Mouse (Mus musculus) stomach, embryonic 15.5 days (tissue): ENCODE measurements around the gene Pkd1. TPM values are rescaled to one million over a fixed set of nuclear protein-coding genes. Genes with fewer than 3 reads are reported as not detected.
A peak's percentile ranks its signal among the peaks of the same experiment; 100 is the strongest.

Experiments used
- ATAC-seq: fragments of 200-750 bp; cut with Nextera tagmentation; 2 replicates; pipeline ENCODE4 v1.8.0; 2017; ENCODE audit warnings: low read depth, moderate number of reproducible peaks, moderate TSS enrichment; ENCODE audit not compliant: insufficient read depth, low FRiP score
- H3K27ac ChIP-seq: fragments of 300-500 bp; sonication (generic); 2 replicates; pipeline ENCODE4 v1.5.1; 2015; ENCODE audit warnings: mild to moderate bottlenecking, inconsistent platforms
- H3K27me3 ChIP-seq: fragments of 300-500 bp; sonication (generic); replicated peaks from 2 replicates; pipeline ENCODE4 v1.6.1; 2015; ENCODE audit warnings: inconsistent platforms
- H3K36me3 ChIP-seq: fragments of 300-500 bp; sonication (generic); 2 replicates; pipeline ENCODE4 v1.6.1; 2015; ENCODE audit warnings: inconsistent platforms
- H3K4me1 ChIP-seq: fragments of 300-500 bp; sonication (generic); 2 replicates; pipeline ENCODE4 v1.6.1; 2015; ENCODE audit warnings: inconsistent platforms
- H3K4me2 ChIP-seq: fragments of 300-500 bp; sonication (generic); 2 replicates; pipeline ENCODE4 v1.6.1; 2015; ENCODE audit warnings: mild to moderate bottlenecking, inconsistent platforms
- H3K4me3 ChIP-seq: fragments of 300-500 bp; sonication (generic); replicated peaks from 2 replicates; pipeline ENCODE4 v1.5.1; 2015; ENCODE audit warnings: inconsistent platforms
- H3K9ac ChIP-seq: fragments of 300-500 bp; sonication (generic); 2 replicates; pipeline ENCODE4 v1.6.1; 2015; ENCODE audit warnings: inconsistent platforms
- H3K9me3 ChIP-seq: fragments of 300-500 bp; sonication (generic); 2 replicates; pipeline ENCODE4 v1.6.1; 2016; ENCODE audit warnings: inconsistent platforms
- WGBS: fragments of 180-500 bp; shearing (Covaris S2); methylation state at CpG from one replicate; pipeline ENCODE4 v1.1.7; 2015; 5-methylcytosine and 5-hydroxymethylcytosine counted together
- polyA plus RNA-seq: library from polyadenylated mRNA; unstranded; fragments of >200 nt; fragmentation: Nextera tagmentation; extraction: Ambion mirVana; gene quantifications from 2 replicates; pipeline ENCODE4 v1.2.1, GENCODE M21; 2015

Gene Pkd1
- polyA plus RNA-seq, 1 experiment from 2014 or later = 27.3 TPM

DNA sequence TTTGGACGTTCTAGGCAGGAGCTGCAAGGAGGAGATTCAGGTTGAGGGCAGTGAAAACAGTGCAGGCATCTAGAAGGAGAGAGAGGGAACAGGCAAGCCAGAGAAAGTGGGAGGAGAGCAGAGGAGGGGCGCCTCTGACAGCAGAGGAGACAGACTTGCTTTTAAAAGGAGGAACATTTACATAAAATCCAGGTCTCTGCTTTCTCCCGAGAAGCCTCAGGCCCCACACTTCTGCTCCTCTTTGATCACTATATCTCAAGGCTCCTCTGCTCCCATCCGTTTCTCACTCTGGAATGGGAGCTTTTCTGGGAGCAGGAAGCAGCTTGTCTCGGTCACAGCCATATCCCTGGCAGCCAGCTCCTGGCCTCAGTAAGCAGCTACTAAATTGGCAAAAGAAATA, 14.3 kb upstream of the Pkd1 start:
- Histone ChIP-seq H3K9me3 (no peaks in the 10 kb centered on the region), H3K4me3 (no peak overlapping the region), H3K36me3 (no peaks in the 10 kb centered on the region), H3K4me1 (peaks cover 22% of the 10 kb centered on the region), H3K9ac (no peak overlapping the region), H3K4me2 (no peak overlapping the region), H3K27ac (no peak overlapping the region), H3K27me3 (no peaks in the 10 kb centered on the region)
- ATAC-seq = no peak
- 38% methylated on average over 5 of the region's 5 CpGs for WGBS

DNA sequence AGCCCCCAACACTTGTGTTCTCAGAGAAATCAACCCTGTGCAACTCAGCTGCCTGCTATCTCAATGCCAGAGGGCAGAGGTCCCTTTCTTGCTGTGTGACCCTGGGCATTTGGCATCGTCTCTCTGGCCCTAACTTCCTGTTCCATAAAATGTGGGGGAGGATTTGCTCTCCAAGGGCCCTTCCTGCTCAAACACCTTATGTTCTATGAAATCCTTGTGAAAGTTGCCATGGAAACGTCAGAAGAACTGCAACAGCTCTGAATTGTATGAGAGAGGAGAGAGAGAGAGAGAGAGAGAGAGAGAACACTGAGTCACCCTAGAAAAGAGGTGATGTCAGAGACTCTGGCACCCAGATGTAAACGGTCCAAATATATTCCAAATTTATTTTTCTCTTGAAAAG, 12.1 kb upstream of the Pkd1 start:
- Histone ChIP-seq H3K27me3 (no peaks in the 10 kb centered on the region), H3K27ac (0 out of 2 replicates have a peak overlapping the region, but pooled peaks have one; percentile 28), H3K4me3 (no peak overlapping the region), H3K9ac (no peak overlapping the region), H3K4me2 (no peak overlapping the region), H3K36me3 (no peaks in the 10 kb centered on the region), H3K9me3 (no peaks in the 10 kb centered on the region), H3K4me1 (peaks cover 11% of the 10 kb centered on the region)
- 36% methylated on average over 3 of the region's 3 CpGs for WGBS
- ATAC-seq = no peak

DNA sequence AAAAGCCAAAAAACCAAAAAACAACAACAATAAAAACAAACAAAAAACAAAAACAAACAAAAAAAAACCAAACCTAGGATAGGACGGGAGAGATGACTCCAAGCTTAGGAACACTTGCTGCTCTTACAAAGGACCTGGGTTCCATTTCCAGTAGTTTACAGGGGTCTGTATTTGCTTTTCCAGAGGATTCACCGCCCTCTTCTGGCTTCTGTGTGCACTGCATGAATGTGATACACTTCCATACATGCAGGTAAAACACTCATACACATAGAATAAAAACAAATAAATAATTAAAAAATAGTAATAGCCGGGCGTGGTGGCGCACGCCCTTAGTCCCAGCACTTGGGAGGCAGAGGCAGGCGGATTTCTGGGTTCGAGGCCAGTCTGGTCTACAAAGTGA, 10.7 kb upstream of the Pkd1 start:
- 72% methylated on average over 8 of the region's 8 CpGs for WGBS
- Histone ChIP-seq H3K4me2 (no peak overlapping the region), H3K4me3 (no peak overlapping the region), H3K9ac (no peak overlapping the region), H3K36me3 (no peaks in the 10 kb centered on the region), H3K9me3 (no peaks in the 10 kb centered on the region), H3K27me3 (no peaks in the 10 kb centered on the region), H3K27ac (no peak overlapping the region), H3K4me1 (no peaks in the 10 kb centered on the region)
- no peak for ATAC-seq

DNA sequence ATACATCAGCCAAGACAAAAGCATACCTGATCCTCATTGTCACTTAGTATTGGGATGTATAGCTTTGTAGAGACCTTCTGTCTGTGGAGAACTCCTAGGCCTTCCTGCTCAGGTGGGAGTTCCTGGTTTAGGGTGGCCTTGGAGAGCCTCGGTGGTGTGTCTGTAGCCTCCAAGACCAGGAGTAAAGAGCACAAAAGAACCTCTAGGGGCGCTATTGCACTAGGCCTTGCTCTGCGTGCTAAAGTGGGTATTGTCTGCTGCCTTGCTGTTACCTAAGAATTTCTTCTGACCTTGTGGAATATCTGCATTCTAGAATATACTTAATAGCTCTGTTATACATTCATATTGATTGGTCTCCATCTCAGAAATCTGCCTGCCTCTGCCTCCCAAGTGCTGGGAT, 9.3 kb upstream of the Pkd1 start:
- no peak overlapping the region for H3K9ac ChIP-seq
- no peaks in the 10 kb centered on the region for H3K4me1 ChIP-seq
- H3K27me3 ChIP-seq = no peaks in the 10 kb centered on the region
- no peak overlapping the region for H3K27ac ChIP-seq
- H3K4me2 ChIP-seq = no peak overlapping the region
- WGBS = 11% methylated on average over 3 of the region's 3 CpGs
- no peaks in the 10 kb centered on the region for H3K9me3 ChIP-seq
- H3K4me3 ChIP-seq = no peak overlapping the region
- no peaks in the 10 kb centered on the region for H3K36me3 ChIP-seq
- peak; percentile 42; the same call in 1 of the 2 replicates for ATAC-seq

DNA sequence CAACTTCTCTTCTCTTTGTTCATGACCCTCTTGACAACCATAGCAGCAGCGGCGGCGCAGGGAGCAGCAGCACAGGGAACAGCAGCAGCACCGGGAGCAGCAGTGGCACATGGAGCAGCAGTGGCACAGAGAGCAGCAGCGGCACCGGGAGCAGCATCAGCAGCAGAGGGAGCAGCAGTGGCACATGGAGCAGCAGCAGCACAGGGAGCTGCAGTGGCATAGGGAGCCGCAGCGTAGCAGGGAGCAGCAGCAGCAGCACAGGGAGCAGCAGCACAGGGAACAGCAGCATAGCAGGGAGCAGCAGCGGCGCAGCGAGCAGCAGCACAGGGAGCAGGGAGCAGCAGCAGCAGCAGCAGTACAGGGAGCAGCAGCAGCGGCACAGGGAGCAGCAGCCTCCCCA, 5.0 kb upstream of the Pkd1 start:
- Histone ChIP-seq H3K4me3 (no peak overlapping the region), H3K36me3 (no peaks in the 10 kb centered on the region), H3K27me3 (no peaks in the 10 kb centered on the region), H3K9ac (no peak overlapping the region), H3K4me2 (no peak overlapping the region), H3K4me1 (no peaks in the 10 kb centered on the region), H3K27ac (no peak overlapping the region), H3K9me3 (no peaks in the 10 kb centered on the region)
- ATAC-seq = no peak
- WGBS = 20% methylated on average over 12 of the region's 12 CpGs

DNA sequence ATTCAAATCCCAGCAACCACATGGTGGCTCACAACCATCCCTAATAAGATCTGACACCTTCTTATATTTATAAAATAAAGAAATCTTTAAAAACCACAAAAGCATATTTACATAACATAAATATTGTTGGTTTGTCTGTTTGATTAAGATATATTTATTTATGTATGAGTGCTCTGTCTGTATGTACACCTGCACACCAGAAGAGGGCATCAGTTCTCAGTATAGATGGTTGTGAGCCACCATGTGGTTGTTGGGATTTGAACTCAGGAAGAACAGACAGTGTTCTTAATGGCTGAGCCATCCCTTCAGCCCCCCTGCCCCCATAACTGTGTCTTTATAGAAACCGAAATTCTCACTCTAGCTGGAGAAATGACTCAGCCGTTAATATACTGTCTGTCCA, 4.4 kb upstream of the Pkd1 start:
- H3K9ac ChIP-seq = no peak overlapping the region
- no peak for ATAC-seq
- H3K27me3 ChIP-seq = no peaks in the 10 kb centered on the region
- WGBS = 74% methylated on average over 2 of the region's 2 CpGs
- H3K4me2 ChIP-seq = no peak overlapping the region
- no peaks in the 10 kb centered on the region for H3K9me3 ChIP-seq
- no peaks in the 10 kb centered on the region for H3K36me3 ChIP-seq
- H3K4me3 ChIP-seq = no peak overlapping the region
- no peak overlapping the region for H3K27ac ChIP-seq
- H3K4me1 ChIP-seq = no peaks in the 10 kb centered on the region

DNA sequence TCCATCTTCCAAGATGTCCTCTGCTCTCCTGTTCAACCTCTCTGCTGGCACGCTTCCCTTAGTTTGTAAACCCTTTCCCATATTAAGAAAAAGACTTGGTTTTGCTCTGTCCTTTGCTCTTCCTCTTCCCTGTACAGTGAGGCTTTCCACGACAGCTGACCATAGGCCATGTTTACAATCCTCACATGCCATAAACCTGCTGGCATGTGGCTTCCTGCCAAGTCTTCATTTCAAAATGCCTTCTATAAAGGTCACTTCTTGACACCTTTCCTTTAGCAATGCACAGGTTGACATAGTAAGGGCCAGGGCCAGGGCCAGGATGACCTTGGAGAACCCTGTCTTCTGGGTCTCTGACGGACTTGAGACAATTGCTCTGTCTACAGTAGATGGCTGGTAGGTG, 3.4 kb upstream of the Pkd1 start:
- Histone ChIP-seq H3K9ac (no peak overlapping the region), H3K27ac (no peak overlapping the region), H3K27me3 (no peaks in the 10 kb centered on the region), H3K4me3 (no peak overlapping the region), H3K4me2 (no peak overlapping the region), H3K36me3 (no peaks in the 10 kb centered on the region), H3K9me3 (no peaks in the 10 kb centered on the region), H3K4me1 (0 out of 2 replicates have a peak, but pooled peaks cover 6% of the 10 kb centered on the region)
- no peak for ATAC-seq
- 67% methylated on average over 3 of the region's 3 CpGs for WGBS

DNA sequence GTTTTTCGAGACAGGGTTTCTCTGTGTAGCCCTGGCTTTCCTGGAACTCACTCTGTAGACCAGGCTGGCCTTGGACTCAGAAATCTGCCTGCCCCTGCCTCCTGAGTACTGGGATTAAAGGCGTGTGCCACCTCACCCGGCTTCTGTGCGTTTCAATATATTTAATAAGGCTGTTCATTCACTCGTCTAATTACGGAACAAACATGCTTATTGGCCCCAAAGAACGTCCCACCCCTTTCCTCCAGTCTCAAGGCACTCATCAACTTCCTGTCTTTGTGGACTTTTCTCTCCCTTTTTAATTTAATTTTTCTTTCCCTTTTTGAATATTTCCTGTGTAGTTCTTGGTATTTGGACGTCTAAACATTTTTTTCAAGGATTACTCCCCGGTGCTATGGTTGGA, 1.2 kb upstream of the Pkd1 start:
- Histone ChIP-seq H3K36me3 (no peaks in the 10 kb centered on the region), H3K4me1 (peaks cover 19% of the 10 kb centered on the region), H3K4me3 (peak overlapping the region; percentile 78), H3K9ac (peak overlapping the region; percentile 30; the same call in 1 of the 2 replicates), H3K4me2 (peak overlapping the region; percentile 66), H3K9me3 (no peaks in the 10 kb centered on the region), H3K27ac (peak overlapping the region; percentile 78; the same call in 1 of the 2 replicates), H3K27me3 (no peaks in the 10 kb centered on the region)
- WGBS = 22% methylated on average over 9 of the region's 9 CpGs
- ATAC-seq = no peak

DNA sequence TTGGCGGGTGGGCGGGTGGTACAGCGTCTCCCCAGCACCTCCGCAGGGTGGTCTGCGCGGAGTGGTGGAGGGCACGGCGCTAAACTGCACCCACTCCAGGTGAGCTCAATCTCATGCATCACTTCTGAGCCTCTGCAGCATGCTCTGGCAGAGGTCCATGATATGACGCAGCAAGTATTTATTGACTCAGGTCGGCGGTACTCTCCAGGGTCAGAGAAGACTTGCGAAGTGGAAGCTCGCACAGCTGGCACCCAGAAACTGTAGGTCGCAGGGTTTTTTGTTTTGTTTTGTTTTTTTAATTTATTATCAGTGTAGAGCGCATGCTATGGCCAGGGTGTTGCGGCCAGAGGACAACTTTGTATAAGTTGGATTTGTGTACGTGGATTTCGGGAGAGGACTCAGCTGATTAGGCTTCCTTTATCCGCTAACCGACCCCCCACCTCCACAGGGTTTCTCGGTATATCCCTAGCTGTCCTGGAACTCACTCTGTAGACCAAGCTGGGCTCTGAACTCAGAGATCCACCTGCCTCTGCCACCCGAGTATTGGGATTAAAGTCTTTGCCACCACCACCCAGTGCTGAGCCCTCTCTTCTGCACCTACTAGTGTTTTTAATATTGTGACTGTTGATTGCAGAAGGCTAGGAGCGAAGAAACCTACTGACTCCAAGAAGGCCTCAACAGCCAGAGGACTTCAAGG, 565 bp upstream of the Pkd1 start:
- Histone ChIP-seq H3K4me2 (peak overlapping the region; percentile 66), H3K9me3 (no peaks in the 10 kb centered on the region), H3K36me3 (no peaks in the 10 kb centered on the region), H3K4me3 (peak overlapping the region; percentile 78), H3K27me3 (no peaks in the 10 kb centered on the region), H3K4me1 (peaks cover 19% of the 10 kb centered on the region), H3K9ac (peak overlapping the region; percentile 30; the same call in 1 of the 2 replicates), H3K27ac (peak overlapping the region; percentile 78)
- peak; percentile 6; the same call in 1 of the 2 replicates for ATAC-seq
- 2% methylated on average over 23 of the region's 23 CpGs for WGBS

DNA sequence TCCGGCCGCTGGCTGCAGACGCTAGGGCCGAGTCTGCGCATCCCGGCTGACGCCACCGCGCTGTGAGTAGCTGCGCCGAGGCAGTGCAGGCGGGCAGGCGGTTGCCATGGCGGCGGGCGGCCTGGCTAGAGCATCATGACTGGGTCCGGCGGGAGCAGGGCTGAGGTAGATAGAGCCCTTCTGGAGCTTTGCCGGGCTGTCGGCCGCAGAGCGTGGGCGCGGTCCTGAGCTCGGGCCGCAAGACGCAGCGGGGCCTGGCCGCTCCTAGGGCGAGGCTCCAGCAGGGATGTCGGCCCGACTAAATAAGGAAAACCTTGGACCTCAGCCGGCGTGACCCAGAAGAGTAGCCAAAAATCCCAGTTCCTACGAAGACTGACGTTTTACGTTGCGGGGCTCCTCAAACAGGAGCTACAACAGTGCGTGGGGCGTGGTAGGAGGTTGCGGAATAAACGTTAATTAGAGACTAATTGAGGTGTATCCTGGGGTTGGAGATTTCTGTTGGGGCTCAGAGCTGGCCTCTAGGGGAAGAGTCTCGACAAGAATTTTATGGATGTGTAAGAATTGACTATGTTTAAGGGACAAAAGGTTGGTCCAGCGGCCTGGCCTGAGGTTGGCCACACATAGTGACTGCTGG, 899 bp downstream of the Pkd1 start:
- H3K27me3 ChIP-seq = no peaks in the 10 kb centered on the region
- WGBS = 1% methylated on average over 44 of the region's 44 CpGs
- peak; percentile 72 for ATAC-seq

DNA sequence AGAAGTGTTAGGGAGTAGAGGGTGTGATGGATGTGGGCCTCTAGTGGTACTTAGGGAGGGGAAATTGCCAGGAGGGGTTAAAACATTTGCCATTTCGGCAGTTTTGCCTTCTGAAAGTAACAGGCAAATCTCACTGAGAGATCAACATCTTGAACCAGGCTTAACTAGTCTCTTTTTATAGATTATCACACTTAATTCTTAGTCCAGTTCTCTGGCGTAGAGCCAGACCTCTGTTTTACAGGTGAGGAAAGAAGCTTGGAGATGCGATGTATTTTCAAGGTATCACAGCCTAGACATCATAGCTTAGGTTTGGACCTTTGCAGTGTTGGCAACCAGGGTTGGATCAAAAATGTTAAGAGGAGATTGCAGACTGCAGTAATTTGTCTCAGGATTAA, 1.4 kb downstream of the Pkd1 start:
- H3K27ac ChIP-seq = peak overlapping the region; percentile 95; the same call in 1 of the 2 replicates
- H3K4me3 ChIP-seq = peak overlapping the region; percentile 78
- WGBS = 47% methylated on average over 3 of the region's 3 CpGs
- no peaks in the 10 kb centered on the region for H3K9me3 ChIP-seq
- ATAC-seq = no peak
- H3K27me3 ChIP-seq = no peaks in the 10 kb centered on the region
- peak overlapping the region; percentile 66 for H3K4me2 ChIP-seq
- peaks cover 21% of the 10 kb centered on the region for H3K4me1 ChIP-seq
- H3K9ac ChIP-seq = peak overlapping the region; percentile 84
- no peaks in the 10 kb centered on the region for H3K36me3 ChIP-seq

More for the DNA sequence above, 899 bp downstream of the Pkd1 start:
- H3K9ac ChIP-seq = peak overlapping the region; percentile 84
- peak overlapping the region; percentile 66 for H3K4me2 ChIP-seq
- peaks cover 19% of the 10 kb centered on the region for H3K4me1 ChIP-seq
- peak overlapping the region; percentile 95 for H3K27ac ChIP-seq
- H3K9me3 ChIP-seq = no peaks in the 10 kb centered on the region
- H3K4me3 ChIP-seq = peak overlapping the region; percentile 78
- H3K36me3 ChIP-seq = no peaks in the 10 kb centered on the region

DNA sequence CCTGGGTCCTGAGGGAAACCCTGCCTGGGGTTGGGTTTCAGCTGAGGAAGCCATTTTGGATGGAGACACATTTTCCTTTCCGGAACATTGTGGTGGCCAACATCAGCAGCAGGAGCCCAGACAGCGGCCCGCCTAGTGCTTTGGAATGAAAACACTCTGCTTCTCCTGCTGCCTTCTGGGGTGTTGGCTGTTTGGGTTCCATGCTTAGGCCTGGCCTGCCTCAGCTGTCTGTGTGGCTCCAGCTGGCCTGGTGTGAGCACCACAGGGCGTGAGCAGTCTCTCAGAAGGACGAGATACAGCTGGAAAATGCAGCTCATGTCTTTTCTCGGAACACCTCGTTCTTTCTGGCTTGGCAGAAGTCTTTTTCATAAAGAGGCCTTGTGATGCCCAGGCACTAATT, 7.5 kb downstream of the Pkd1 start:
- no peak overlapping the region for H3K9ac ChIP-seq
- no peak; the same call in 1 of the 2 replicates for ATAC-seq
- no peaks in the 10 kb centered on the region for H3K36me3 ChIP-seq
- WGBS = 70% methylated on average over 7 of the region's 7 CpGs
- H3K4me1 ChIP-seq = peaks cover 39% of the 10 kb centered on the region
- H3K4me3 ChIP-seq = no peak overlapping the region
- H3K9me3 ChIP-seq = no peaks in the 10 kb centered on the region
- peak overlapping the region; percentile 81 for H3K27ac ChIP-seq
- no peak overlapping the region for H3K4me2 ChIP-seq
- no peaks in the 10 kb centered on the region for H3K27me3 ChIP-seq
